Mouse (Mus musculus) liver, embryonic 13.5 days (tissue): ENCODE measurements around the gene Pnpla1. TPM values are rescaled to one million over a fixed set of nuclear protein-coding genes. Genes with fewer than 3 reads are reported as not detected.
"Not testable (repeated sequence)": the region's sequence is repeated elsewhere in the genome, so short reads cannot be mapped to it uniquely, and the experiment has no call there.

Experiments
- ATAC-seq: fragments of 200-750 bp; cut with Nextera tagmentation; 2 replicates; pipeline ENCODE4 v1.8.0; 2017; ENCODE audit warnings: low read depth, mild to moderate bottlenecking, moderate number of reproducible peaks, moderate library complexity
- DNase-seq: peaks from one replicate; pipeline ENCODE4 v3.0.0; 2022
- H3K27ac ChIP-seq: fragments of 300-500 bp; sonication (generic); 2 replicates; pipeline ENCODE4 v1.5.1; 2015; ENCODE audit warnings: moderate library complexity, mild to moderate bottlenecking, inconsistent platforms
- H3K27me3 ChIP-seq: fragments of 300-500 bp; sonication (generic); 2 replicates; pipeline ENCODE4 v1.6.1; 2015; ENCODE audit warnings: mild to moderate bottlenecking, inconsistent platforms
- H3K36me3 ChIP-seq: fragments of 300-500 bp; sonication (generic); 2 replicates; pipeline ENCODE4 v1.6.1; 2015; ENCODE audit warnings: mild to moderate bottlenecking, inconsistent platforms
- H3K4me1 ChIP-seq: fragments of 300-500 bp; sonication (generic); replicated peaks from 2 replicates; pipeline ENCODE4 v1.6.1; 2015; ENCODE audit warnings: inconsistent platforms
- H3K4me2 ChIP-seq: fragments of 300-500 bp; sonication (generic); 2 replicates; pipeline ENCODE4 v1.6.1; 2015; ENCODE audit warnings: inconsistent platforms, mild to moderate bottlenecking, moderate library complexity
- H3K4me3 ChIP-seq: fragments of 300-500 bp; sonication (generic); replicated peaks from 2 replicates; pipeline ENCODE4 v1.5.1; 2015; ENCODE audit warnings: mild to moderate bottlenecking, inconsistent platforms
- H3K9ac ChIP-seq: fragments of 300-500 bp; sonication (generic); 2 replicates; pipeline ENCODE4 v1.6.1; 2015; ENCODE audit warnings: mild to moderate bottlenecking, inconsistent platforms
- H3K9me3 ChIP-seq: fragments of 300-500 bp; sonication (generic); replicated peaks from 2 replicates; pipeline ENCODE4 v1.6.1; 2016; ENCODE audit warnings: inconsistent platforms
- WGBS: fragments of 180-500 bp; shearing (Covaris S2); methylation state at CpG from one replicate; pipeline ENCODE4 v1.1.7; 2015; ENCODE audit not compliant: insufficient replicate concordance; 5-methylcytosine and 5-hydroxymethylcytosine counted together
- polyA plus RNA-seq: library from polyadenylated mRNA; unstranded; fragments of >200 nt; fragmentation: Nextera tagmentation; extraction: Ambion mirVana; gene quantifications from 2 replicates; pipeline ENCODE4 v1.2.1, GENCODE M21; 2015

Pnpla1 gene
- polyA plus RNA-seq: not detected in 2 replicates

- H3K9me3 ChIP-seq: no peaks in the 10 kb centered on the region
- DNase-seq (no peak), ATAC-seq (no peak)
Measured at GRCm38 (mm10) chr17:28858205-28858604, at the start of gene Pnpla1. TSS of gene Pnpla1 (plus strand) at chr17:28858411.

GRCm38 (mm10) chr17:28808714-28809113 is 49.5 kb upstream of the Pnpla1 start:
- no peak for ATAC-seq
- H3K9ac ChIP-seq: peak overlapping the region; percentile 71
- peaks cover 92% of the 10 kb centered on the region for H3K4me1 ChIP-seq
- H3K9me3 ChIP-seq: peaks cover 11% of the 10 kb centered on the region; the same call in 1 of the 2 replicates
- peak overlapping the region; percentile 95 for H3K27ac ChIP-seq
- peaks cover 98% of the 10 kb centered on the region for H3K36me3 ChIP-seq
- WGBS: 78% methylated on average over 8 of the region's 8 CpGs
- H3K4me3 ChIP-seq: peak overlapping the region; percentile 39
- H3K27me3 ChIP-seq: no peaks in the 10 kb centered on the region
- no peak for DNase-seq
- peak overlapping the region; percentile 64 for H3K4me2 ChIP-seq

More at GRCm38 (mm10) chr17:28858205-28858604, at the start of gene Pnpla1:
- Histone ChIP-seq H3K4me2 (no peak within 1 kb of the TSS), H3K27me3 (peaks cover 12% of the 10 kb centered on the region), H3K9ac (no peak within 1 kb of the TSS), H3K4me3 (no peak within 1 kb of the TSS), H3K27ac (no peak within 1 kb of the TSS), H3K36me3 (no peaks in the 10 kb centered on the region), H3K4me1 (peaks cover 9% of the 10 kb centered on the region; the same call in 1 of the 2 replicates)
- WGBS: 32% methylated on average over 12 of the region's 12 CpGs

GRCm38 (mm10) chr17:28809175-28809831 is 48.9 kb upstream of the Pnpla1 start:
- DNase-seq: peak; percentile 77
- Histone ChIP-seq H3K9me3 (peaks cover 11% of the 10 kb centered on the region; the same call in 1 of the 2 replicates), H3K9ac (peak overlapping the region; percentile 71), H3K4me2 (peak overlapping the region; percentile 64), H3K4me1 (peaks cover 91% of the 10 kb centered on the region), H3K27me3 (no peaks in the 10 kb centered on the region), H3K27ac (peak overlapping the region; percentile 95), H3K4me3 (peak overlapping the region; percentile 39), H3K36me3 (peaks cover 98% of the 10 kb centered on the region)
- ATAC-seq: peak; percentile 97
- WGBS: 43% methylated on average over 10 of the region's 10 CpGs

GRCm38 (mm10) chr17:28812345-28812744 is 45.9 kb upstream of the Pnpla1 start:
- H3K4me3 ChIP-seq: no peak overlapping the region
- no peaks in the 10 kb centered on the region for H3K27me3 ChIP-seq
- H3K9me3 ChIP-seq: no peaks in the 10 kb centered on the region
- peaks cover 98% of the 10 kb centered on the region for H3K36me3 ChIP-seq
- no peak for DNase-seq
- 81% methylated on average over 10 of the region's 10 CpGs for WGBS
- H3K9ac ChIP-seq: 0 out of 2 replicates have a peak overlapping the region, but pooled peaks have one; percentile 2
- no peak overlapping the region for H3K4me2 ChIP-seq
- no peak for ATAC-seq
- peaks cover 85% of the 10 kb centered on the region for H3K4me1 ChIP-seq
- H3K27ac ChIP-seq: peak overlapping the region; percentile 74

- Histone ChIP-seq H3K4me3 (no peak overlapping the region), H3K4me2 (no peak overlapping the region), H3K27ac (peak overlapping the region; percentile 56; the same call in 1 of the 2 replicates), H3K36me3 (peaks cover 100% of the 10 kb centered on the region), H3K9ac (0 out of 2 replicates have a peak overlapping the region, but pooled peaks have one; percentile 22), H3K9me3 (no peaks in the 10 kb centered on the region), H3K4me1 (peaks cover 82% of the 10 kb centered on the region), H3K27me3 (no peaks in the 10 kb centered on the region)
- DNase-seq (no peak), ATAC-seq (no peak)
- 89% methylated on average over 18 of the region's 18 CpGs for WGBS
Measured at GRCm38 (mm10) chr17:28814529-28815097, 43.6 kb upstream of the Pnpla1 start.

GRCm38 (mm10) chr17:28815384-28816004 is 42.7 kb upstream of the Pnpla1 start:
- H3K27me3 ChIP-seq: no peaks in the 10 kb centered on the region
- H3K36me3 ChIP-seq: peaks cover 100% of the 10 kb centered on the region
- no peak overlapping the region for H3K9ac ChIP-seq
- 69% methylated on average over 10 of the region's 10 CpGs for WGBS
- DNase-seq: no peak
- peaks cover 78% of the 10 kb centered on the region for H3K4me1 ChIP-seq
- no peak for ATAC-seq
- H3K27ac ChIP-seq: peak overlapping the region; percentile 63
- H3K4me2 ChIP-seq: no peak overlapping the region
- H3K4me3 ChIP-seq: no peak overlapping the region
- no peaks in the 10 kb centered on the region for H3K9me3 ChIP-seq

- H3K9me3 ChIP-seq, ATAC-seq, H3K27ac ChIP-seq, H3K4me2 ChIP-seq, H3K27me3 ChIP-seq, DNase-seq, H3K9ac ChIP-seq, H3K4me3 ChIP-seq: not testable (repeated sequence)
- Histone ChIP-seq H3K36me3 (peaks cover 100% of the 10 kb centered on the region), H3K4me1 (peaks cover 78% of the 10 kb centered on the region)
- 90% methylated on average over 10 of the region's 10 CpGs for WGBS
Measured at GRCm38 (mm10) chr17:28816326-28816725, 41.9 kb upstream of the Pnpla1 start.

- H3K9ac ChIP-seq: no peak overlapping the region
- no peak overlapping the region; the same call in 1 of the 2 replicates for H3K27ac ChIP-seq
- no peak overlapping the region for H3K4me2 ChIP-seq
- H3K4me1 ChIP-seq: peaks cover 80% of the 10 kb centered on the region
- no peak overlapping the region for H3K4me3 ChIP-seq
- DNase-seq (no peak), ATAC-seq (no peak)
- WGBS: 90% methylated on average over 25 of the region's 25 CpGs
- no peaks in the 10 kb centered on the region for H3K9me3 ChIP-seq
- peaks cover 100% of the 10 kb centered on the region for H3K36me3 ChIP-seq
- H3K27me3 ChIP-seq: no peaks in the 10 kb centered on the region
Measured at GRCm38 (mm10) chr17:28816875-28817811, 41.1 kb upstream of the Pnpla1 start.

GRCm38 (mm10) chr17:28820189-28820588 is 38.0 kb upstream of the Pnpla1 start:
- H3K36me3 ChIP-seq: peaks cover 98% of the 10 kb centered on the region
- peak overlapping the region; percentile 99 for H3K27ac ChIP-seq
- H3K9ac ChIP-seq: no peak overlapping the region
- H3K4me3 ChIP-seq: no peak overlapping the region
- no peak for ATAC-seq
- H3K4me2 ChIP-seq: no peak overlapping the region
- H3K9me3 ChIP-seq: no peaks in the 10 kb centered on the region
- no peaks in the 10 kb centered on the region for H3K27me3 ChIP-seq
- 82% methylated on average over 2 of the region's 2 CpGs for WGBS
- peaks cover 86% of the 10 kb centered on the region for H3K4me1 ChIP-seq
- no peak for DNase-seq

GRCm38 (mm10) chr17:28823004-28823745 is 35.0 kb upstream of the Pnpla1 start:
- peaks cover 91% of the 10 kb centered on the region for H3K4me1 ChIP-seq
- no peaks in the 10 kb centered on the region for H3K27me3 ChIP-seq
- H3K4me3 ChIP-seq: peak overlapping the region; percentile 62
- peaks cover 98% of the 10 kb centered on the region for H3K36me3 ChIP-seq
- WGBS: 43% methylated on average over 13 of the region's 13 CpGs
- peak overlapping the region; percentile 81 for H3K9ac ChIP-seq
- peak overlapping the region; percentile 81 for H3K4me2 ChIP-seq
- peak; percentile 88 for DNase-seq
- peak; percentile 99 for ATAC-seq
- peak overlapping the region; percentile 99 for H3K27ac ChIP-seq
- no peaks in the 10 kb centered on the region for H3K9me3 ChIP-seq
